Mouse (Mus musculus): ENCODE results near the gene Fbxo17. TPM values are rescaled to one million over a fixed set of nuclear protein-coding genes. Genes with fewer than 3 reads are reported as not detected.

The Fbxo17 gene
- total and polyA plus RNA-seq, 3 experiments: 0.25 to 0.26 TPM; not detected in 1

DNA sequence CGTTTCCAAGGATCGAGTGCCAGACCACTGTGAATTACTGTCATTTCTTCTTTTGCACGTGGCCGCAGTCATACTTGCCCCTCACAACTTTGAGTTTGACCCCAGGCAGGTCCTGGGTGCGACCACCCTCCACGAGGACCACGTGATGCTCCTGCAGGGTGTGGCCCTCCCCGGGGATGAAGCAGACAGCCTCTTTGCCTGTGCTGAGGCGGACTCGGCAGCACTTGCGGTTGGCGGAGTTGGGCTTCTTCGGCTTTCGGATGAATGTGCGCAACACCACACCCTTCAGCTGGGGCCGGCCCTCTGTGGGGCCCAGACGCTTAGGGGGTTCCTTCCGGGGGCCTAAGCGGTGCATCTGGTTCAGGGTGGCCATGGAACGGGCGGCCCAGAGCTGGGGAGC, 23.2 kb downstream of the Fbxo17 start:
- H3K9me3 ChIP-seq (replicated peaks; ENCODE audit: low read length): peaks cover 2% of the 10 kb centered on the region
- no peaks in the 10 kb centered on the region; the same call in none of the 2 replicates for H3K79me2 ChIP-seq (replicated peaks; ENCODE audit: control insufficient read depth, extremely low read depth, insufficient read depth, poor library complexity, severe bottlenecking)
- dilution Hi-C loops (cut with MboI; ENCODE audit: extremely low pct_ligation_motif_present, extremely low pct_unique_long_range_greater_than_20kb, low sequenced_read_pairs) (no loop called here), in situ Hi-C loops (cut with MboI; ENCODE audit: low pct_ligation_motif_present, low pct_unique_long_range_greater_than_20kb, low sequenced_read_pairs) (no loop called here)
- no peaks in the 10 kb centered on the region for H3K27me3 ChIP-seq (replicated peaks)
- no peak overlapping the region for H3K9ac ChIP-seq (ENCODE audit: insufficient read depth, low read depth)
- H3K4me1 ChIP-seq (ENCODE audit: control insufficient read depth in 1 of 2, insufficient read depth in 2 of 2): peaks cover 0 to 23% of the 10 kb centered on the region in 2 experiments; a peak in 2 of 4 replicates
- no peak overlapping the region for H3K4me2 ChIP-seq (ENCODE audit: insufficient read depth, low read depth, poor library complexity, severe bottlenecking)
- H3K4me3 ChIP-seq (replicated peaks in 1 of 3; ENCODE audit: low read depth in 2 of 3, low read length in 2 of 3, poor library complexity in 1 of 3): no peak overlapping the region
- DNase-seq (ENCODE audit: extremely low read depth): no peak
- no peak for TF ChIP-seq ZC3H11A (IDR thresholded peaks at IDR 0.05; ENCODE audit: low read depth, low read length)
- TF ChIP-seq NELFE (IDR thresholded peaks at IDR 0.05; ENCODE audit: low read depth, low read length): no peak
- TF ChIP-seq HCFC1 (IDR thresholded peaks at IDR 0.05; ENCODE audit: low read depth, low read length): no peak
- TF ChIP-seq MXI1 (IDR thresholded peaks at IDR 0.05; ENCODE audit: low read depth, low read length): no peak
- no peak for TF ChIP-seq MEF2A (IDR thresholded peaks at IDR 0.05; ENCODE audit: borderline replicate concordance, low read depth, low read length)
- no peak for TF ChIP-seq CTCF (conservative IDR thresholded peaks at IDR 0.05 in 1 of 2, IDR thresholded peaks at IDR 0.05 in 1 of 2; ENCODE audit: low read depth in 2 of 2, low read length in 2 of 2)
- no peak for TF ChIP-seq ZMIZ1 (IDR thresholded peaks at IDR 0.05; ENCODE audit: low read depth, low read length)
- no peak for TF ChIP-seq ZNF384 (IDR thresholded peaks at IDR 0.05; ENCODE audit: low read depth, low read length)
- no peak for TF ChIP-seq ETS1 (conservative IDR thresholded peaks at IDR 0.05; ENCODE audit: low read depth, low read length)
- no peak for TF ChIP-seq E2F4 (IDR thresholded peaks at IDR 0.05; ENCODE audit: insufficient replicate concordance, low read depth, low read length)
- H3K27ac ChIP-seq (ENCODE audit: insufficient read depth, low read depth): no peak overlapping the region
- peaks cover 14 to 42% of the 10 kb centered on the region in 2 experiments for H3K36me3 ChIP-seq (replicated peaks in 1 of 2; ENCODE audit: control insufficient read depth in 1 of 2, insufficient read depth in 1 of 2, low read length in 1 of 2)

DNA sequence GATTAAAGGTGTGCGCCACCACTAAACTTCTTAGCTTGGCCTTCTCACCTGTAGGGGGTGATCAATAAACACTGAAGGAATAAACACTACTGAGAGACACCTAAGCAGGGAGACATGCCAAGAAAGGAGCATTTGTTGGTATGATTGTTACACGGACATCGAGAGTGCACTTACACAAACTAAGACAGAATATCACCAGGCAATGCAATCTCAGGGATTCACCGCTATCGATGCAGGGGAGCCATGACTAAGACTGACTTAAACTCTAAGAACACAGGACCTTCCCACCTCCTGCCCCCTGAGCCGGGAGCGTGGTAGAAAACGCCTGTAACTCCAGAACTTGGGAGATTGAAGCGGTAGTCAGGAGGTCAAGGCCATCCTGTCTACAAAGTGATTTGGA, 24.3 kb downstream of the Fbxo17 start:
- H3K4me1 ChIP-seq (ENCODE audit: control insufficient read depth in 1 of 2, insufficient read depth in 2 of 2): peaks cover 0 to 23% of the 10 kb centered on the region in 2 experiments; a peak in 2 of 4 replicates
- peaks cover 2% of the 10 kb centered on the region for H3K9me3 ChIP-seq (replicated peaks; ENCODE audit: low read length)
- peak overlapping the region; percentile 84 to 97 (median 86) for H3K4me3 ChIP-seq (replicated peaks in 1 of 3; ENCODE audit: low read depth in 2 of 3, low read length in 2 of 3, poor library complexity in 1 of 3)
- H3K36me3 ChIP-seq (replicated peaks in 1 of 2; ENCODE audit: control insufficient read depth in 1 of 2, insufficient read depth in 1 of 2, low read length in 1 of 2): peaks cover 19 to 51% of the 10 kb centered on the region in 2 experiments
- peak overlapping the region; percentile 53 for H3K4me2 ChIP-seq (ENCODE audit: insufficient read depth, low read depth, poor library complexity, severe bottlenecking)
- H3K27ac ChIP-seq (ENCODE audit: insufficient read depth, low read depth): 0 out of 2 replicates have a peak overlapping the region, but pooled peaks have one; percentile 26
- H3K79me2 ChIP-seq (replicated peaks; ENCODE audit: control insufficient read depth, extremely low read depth, insufficient read depth, poor library complexity, severe bottlenecking): no peaks in the 10 kb centered on the region; the same call in none of the 2 replicates
- peak overlapping the region; percentile 95 for H3K9ac ChIP-seq (ENCODE audit: insufficient read depth, low read depth)
- peak; percentile 29 for DNase-seq (ENCODE audit: extremely low read depth)
- TF ChIP-seq JUND (conservative IDR thresholded peaks at IDR 0.05; ENCODE audit: low read depth, low read length): no peak
- TF ChIP-seq RAD21 (IDR thresholded peaks at IDR 0.05; ENCODE audit: low read depth, low read length): peak; percentile 12
- in situ Hi-C loops (cut with MboI; ENCODE audit: low pct_ligation_motif_present, low pct_unique_long_range_greater_than_20kb, low sequenced_read_pairs) (no loop called here), dilution Hi-C loops (cut with MboI; ENCODE audit: extremely low pct_ligation_motif_present, extremely low pct_unique_long_range_greater_than_20kb, low sequenced_read_pairs) (no loop called here)
- no peaks in the 10 kb centered on the region for H3K27me3 ChIP-seq (replicated peaks)

DNA sequence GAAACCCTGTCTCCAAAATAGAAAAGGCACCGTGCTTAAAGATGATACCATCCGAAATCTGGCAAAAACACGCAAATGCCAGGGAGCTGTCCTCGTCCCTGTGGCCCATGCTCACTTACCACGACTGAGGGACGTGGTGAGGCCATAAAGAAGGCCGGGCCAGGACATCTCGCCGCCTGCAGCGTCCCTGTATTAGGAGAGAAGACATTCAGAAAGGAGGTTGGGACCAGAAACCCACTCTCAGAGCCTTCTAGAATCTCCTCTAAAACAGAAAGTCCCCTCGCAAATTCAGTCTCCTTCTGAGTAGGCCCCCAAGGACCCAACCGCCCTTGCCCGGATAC, 24.7 kb downstream of the Fbxo17 start:
- Histone ChIP-seq H3K4me1 (ENCODE audit: control insufficient read depth in 1 of 2, insufficient read depth in 2 of 2) (peaks cover 0 to 23% of the 10 kb centered on the region in 2 experiments; a peak in 2 of 4 replicates), H3K27ac (ENCODE audit: insufficient read depth, low read depth) (0 out of 2 replicates have a peak overlapping the region, but pooled peaks have one; percentile 26), H3K27me3 (replicated peaks) (no peaks in the 10 kb centered on the region), H3K9ac (ENCODE audit: insufficient read depth, low read depth) (peak overlapping the region; percentile 95), H3K4me2 (ENCODE audit: insufficient read depth, low read depth, poor library complexity, severe bottlenecking) (peak overlapping the region; percentile 53), H3K9me3 (replicated peaks; ENCODE audit: low read length) (peaks cover 2% of the 10 kb centered on the region), H3K79me2 (replicated peaks; ENCODE audit: control insufficient read depth, extremely low read depth, insufficient read depth, poor library complexity, severe bottlenecking) (no peaks in the 10 kb centered on the region; the same call in none of the 2 replicates), H3K36me3 (replicated peaks in 1 of 2; ENCODE audit: control insufficient read depth in 1 of 2, insufficient read depth in 1 of 2, low read length in 1 of 2) (peaks cover 23 to 55% of the 10 kb centered on the region in 2 experiments), H3K4me3 (replicated peaks in 1 of 3; ENCODE audit: low read depth in 2 of 3, low read length in 2 of 3, poor library complexity in 1 of 3) (peak overlapping the region; percentile 84 to 97 (median 86))
- dilution Hi-C loops (cut with MboI; ENCODE audit: extremely low pct_ligation_motif_present, extremely low pct_unique_long_range_greater_than_20kb, low sequenced_read_pairs) (no loop called here), in situ Hi-C loops (cut with MboI; ENCODE audit: low pct_ligation_motif_present, low pct_unique_long_range_greater_than_20kb, low sequenced_read_pairs) (no loop called here)
- DNase-seq (ENCODE audit: extremely low read depth): no peak
- TF ChIP-seq BHLHE40 (IDR thresholded peaks at IDR 0.05; ENCODE audit: low read depth, low read length) (no peak), USF1 (IDR thresholded peaks at IDR 0.05; ENCODE audit: low read depth, low read length) (no peak), MXI1 (IDR thresholded peaks at IDR 0.05; ENCODE audit: low read depth, low read length) (peak; percentile 57; the same call in 1 of the 2 replicates), USF2 (conservative IDR thresholded peaks at IDR 0.05; ENCODE audit: low read depth, low read length) (no peak), SIN3A (IDR thresholded peaks at IDR 0.05; ENCODE audit: low read length) (peak; percentile 77; the same call in 1 of the 2 replicates)
